Mouse (Mus musculus) forebrain, postnatal 0 days (tissue): ENCODE data around the gene Qpctl. TPM values are rescaled to one million over a fixed set of nuclear protein-coding genes. Genes with fewer than 3 reads are reported as not detected.

Experiments used
- ATAC-seq: fragments of 200-750 bp; cut with Nextera tagmentation; 2 replicates; pipeline ENCODE4 v1.8.0; 2017; ENCODE audit warnings: mild to moderate bottlenecking, moderate library complexity
- DNase-seq: peaks from one replicate; pipeline ENCODE4 v3.0.0-alpha.2; 2015
- H3K27ac ChIP-seq: fragments of 300-500 bp; sonication (generic); 2 replicates; pipeline ENCODE4 v1.5.1; 2014; ENCODE audit warnings: low read depth, mild to moderate bottlenecking, antibody characterized with exemption, low read length, moderate library complexity, mixed read lengths
- H3K27me3 ChIP-seq: fragments of 300-500 bp; sonication (generic); 2 replicates; pipeline ENCODE4 v1.6.1; 2014; ENCODE audit warnings: mild to moderate bottlenecking, low read length, mixed read lengths; ENCODE audit not compliant: insufficient read depth
- H3K36me3 ChIP-seq: fragments of 300-500 bp; sonication (generic); 2 replicates; pipeline ENCODE4 v1.6.1; 2014; ENCODE audit warnings: mild to moderate bottlenecking, moderate library complexity; ENCODE audit not compliant: insufficient read depth
- H3K4me1 ChIP-seq: fragments of 300-500 bp; sonication (generic); 2 replicates; pipeline ENCODE4 v1.6.1; 2014; ENCODE audit warnings: antibody characterized with exemption; ENCODE audit not compliant: insufficient read depth
- H3K4me2 ChIP-seq: fragments of 300-500 bp; sonication (generic); 2 replicates; pipeline ENCODE4 v1.6.1; 2014; ENCODE audit warnings: low read depth, mild to moderate bottlenecking, moderate library complexity
- H3K4me3 ChIP-seq: fragments of 300-500 bp; sonication (generic); 2 replicates; pipeline ENCODE4 v1.5.1; 2014; ENCODE audit warnings: low read depth, low read length, mixed read lengths
- H3K9ac ChIP-seq: fragments of 300-500 bp; sonication (generic); 2 replicates; pipeline ENCODE4 v1.6.1; 2014; ENCODE audit warnings: mild to moderate bottlenecking
- H3K9me3 ChIP-seq: fragments of 300-500 bp; sonication (generic); 2 replicates; pipeline ENCODE4 v1.6.1; 2016; ENCODE audit warnings: low read length
- CTCF ChIP-seq: sonication (generic); IDR thresholded peaks from 2 replicates; pipeline ENCODE4 v1.5.1; 2016; ENCODE audit warnings: antibody characterized with exemption, control low read depth, low read depth
- WGBS: fragments of 180-500 bp; shearing (Covaris S2); extraction: QIAGEN DNeasy Blood & Tissue Kit; methylation state at CpG from one replicate; pipeline ENCODE4 v1.1.7; 2014; 5-methylcytosine and 5-hydroxymethylcytosine counted together
- polyA plus RNA-seq: library from polyadenylated mRNA; unstranded; fragments of >200 nt; fragmentation: Nextera tagmentation; extraction: Ambion mirVana; gene quantifications from 2 replicates; pipeline ENCODE4 v1.2.1, GENCODE M21; 2015
- total RNA-seq: library from RNA; depleted of rRNA; stranded (reverse); fragments of >200 nt; gene quantifications from 2 replicates; pipeline ENCODE4 v1.2.3, GENCODE M21; 2014

Qpctl gene
- total and polyA plus RNA-seq, 2 experiments from 2014 or later, result 14.4 to 23.3 TPM

GRCm38 (mm10) chr7:19179936-19180335 is 30.8 kb upstream of the Qpctl start:
- ATAC-seq, result no peak
- Histone ChIP-seq H3K4me2 (peak overlapping the region; percentile 56), H3K4me1 (peaks cover 7% of the 10 kb centered on the region; the same call in 1 of the 2 replicates), H3K9me3 (no peaks in the 10 kb centered on the region), H3K27ac (no peak overlapping the region), H3K9ac (peak overlapping the region; percentile 39; the same call in 1 of the 2 replicates), H3K36me3 (peaks cover 24% of the 10 kb centered on the region), H3K27me3 (peaks cover 5% of the 10 kb centered on the region; the same call in 1 of the 2 replicates), H3K4me3 (peak overlapping the region; percentile 70; the same call in 1 of the 2 replicates)
- TF ChIP-seq CTCF, result no peak
- no peak for DNase-seq
- 48% methylated on average over 6 of the region's 6 CpGs for WGBS

- Histone ChIP-seq H3K9ac (peak overlapping the region; percentile 39), H3K4me1 (peaks cover 7% of the 10 kb centered on the region; the same call in 1 of the 2 replicates), H3K9me3 (no peaks in the 10 kb centered on the region), H3K4me2 (peak overlapping the region; percentile 56), H3K27me3 (peaks cover 5% of the 10 kb centered on the region; the same call in 1 of the 2 replicates), H3K4me3 (peak overlapping the region; percentile 70), H3K36me3 (peaks cover 24% of the 10 kb centered on the region), H3K27ac (no peak overlapping the region)
- peak; percentile 75 for DNase-seq
- no peak for ATAC-seq
- TF ChIP-seq CTCF, result peak; percentile 82
- 7% methylated on average over 28 of the region's 32 CpGs for WGBS
These were observed 30.1 kb upstream of the Qpctl start for GRCm38 (mm10) chr7:19179173-19179572.

GRCm38 (mm10) chr7:19178443-19179092 is 29.5 kb upstream of the Qpctl start:
- TF ChIP-seq CTCF, result peak; percentile 89
- Histone ChIP-seq H3K27me3 (peaks cover 5% of the 10 kb centered on the region; the same call in 1 of the 2 replicates), H3K4me2 (peak overlapping the region; percentile 56), H3K36me3 (peaks cover 19% of the 10 kb centered on the region), H3K9ac (peak overlapping the region; percentile 39; the same call in 1 of the 2 replicates), H3K4me3 (peak overlapping the region; percentile 70), H3K9me3 (no peaks in the 10 kb centered on the region), H3K4me1 (peaks cover 7% of the 10 kb centered on the region; the same call in 1 of the 2 replicates), H3K27ac (no peak overlapping the region)
- ATAC-seq (no peak), DNase-seq (peak; percentile 86)
- 8% methylated on average over 27 of the region's 27 CpGs for WGBS

DNA sequence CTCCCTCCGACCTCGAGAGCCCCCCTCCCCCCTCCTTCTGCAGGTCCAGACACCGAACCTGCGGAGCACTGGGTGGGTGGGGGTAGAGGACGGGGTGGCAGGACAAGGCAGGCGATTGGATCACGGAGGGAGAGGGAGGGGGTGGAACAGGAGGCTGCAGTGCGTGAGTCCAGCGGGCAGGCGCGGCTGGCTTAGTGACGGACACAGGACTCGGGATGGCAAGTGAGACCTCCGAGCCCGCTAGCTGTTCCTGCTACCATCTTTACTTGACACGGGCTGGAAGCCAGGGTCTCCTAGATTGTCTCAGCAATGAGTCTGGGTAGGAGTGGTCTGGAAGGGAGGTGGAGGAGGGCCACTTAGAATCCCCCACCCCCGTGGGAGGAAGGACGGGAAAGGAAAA is 28.9 kb upstream of the Qpctl start:
- DNase-seq, result no peak
- H3K9me3 ChIP-seq, result no peaks in the 10 kb centered on the region
- peak overlapping the region; percentile 18 for H3K9ac ChIP-seq
- H3K27me3 ChIP-seq, result peaks cover 5% of the 10 kb centered on the region; the same call in 1 of the 2 replicates
- H3K4me2 ChIP-seq, result peak overlapping the region; percentile 56
- H3K36me3 ChIP-seq, result 0 out of 2 replicates have a peak, but pooled peaks cover 18% of the 10 kb centered on the region
- H3K4me3 ChIP-seq, result peak overlapping the region; percentile 70
- H3K27ac ChIP-seq, result no peak overlapping the region
- H3K4me1 ChIP-seq, result peaks cover 7% of the 10 kb centered on the region; the same call in 1 of the 2 replicates
- WGBS, result 9% methylated on average over 16 of the region's 18 CpGs
- TF ChIP-seq CTCF, result no peak
- ATAC-seq, result no peak

- Histone ChIP-seq H3K9me3 (no peaks in the 10 kb centered on the region), H3K4me3 (peak overlapping the region; percentile 70), H3K27ac (no peak overlapping the region), H3K9ac (peak overlapping the region; percentile 81), H3K36me3 (0 out of 2 replicates have a peak, but pooled peaks cover 10% of the 10 kb centered on the region), H3K4me1 (peaks cover 14% of the 10 kb centered on the region), H3K27me3 (peaks cover 5% of the 10 kb centered on the region; the same call in 1 of the 2 replicates), H3K4me2 (peak overlapping the region; percentile 56)
- ATAC-seq (no peak), DNase-seq (no peak)
- WGBS, result 71% methylated on average over 7 of the region's 7 CpGs
- TF ChIP-seq CTCF, result no peak
These were observed 28.1 kb upstream of the Qpctl start for GRCm38 (mm10) chr7:19177216-19177615.

GRCm38 (mm10) chr7:19176516-19176947 is 27.4 kb upstream of the Qpctl start:
- 3% methylated on average over 19 of the region's 21 CpGs for WGBS
- H3K9me3 ChIP-seq, result no peaks in the 10 kb centered on the region
- no peak for TF ChIP-seq CTCF
- peak overlapping the region; percentile 81 for H3K27ac ChIP-seq
- H3K4me3 ChIP-seq, result peak overlapping the region; percentile 70
- ATAC-seq, result no peak; the same call in 1 of the 2 replicates
- H3K9ac ChIP-seq, result peak overlapping the region; percentile 81
- H3K4me1 ChIP-seq, result peaks cover 18% of the 10 kb centered on the region
- H3K4me2 ChIP-seq, result peak overlapping the region; percentile 56
- H3K27me3 ChIP-seq, result peaks cover 5% of the 10 kb centered on the region; the same call in 1 of the 2 replicates
- H3K36me3 ChIP-seq, result 0 out of 2 replicates have a peak, but pooled peaks cover 5% of the 10 kb centered on the region
- no peak for DNase-seq
